Comparison of ENCODE assay signal across 9 mouse cellular contexts in genomic region chr12:25415232-25415631, GRCm38 (mm10).
DNase-seq lines count a peak whose midpoint lies in the region; ATAC-seq and TF ChIP-seq lines count a peak whose summit lies in the region.
"Had no signal": no experiment of that assay in that cellular context is flagged by ENCODE, and none has a peak within 500 bp of the region (broad histone marks: within the 10 kb centered on the region; RNA-seq: fewer than 3 reads in every experiment).

No protein-coding gene starts in this region.

- no peak overlapping the region for H3K9ac ChIP-seq in midbrain, postnatal 0 days (replicated peaks; ENCODE audit: low read length, poor library complexity, severe bottlenecking)

- WGBS in bone marrow, adult 2 months: 44% methylated on average over 2 of the region's 2 CpGs
- WGBS in kidney, adult 2 months: 32% methylated on average over 2 of the region's 2 CpGs
- 44% methylated on average over 2 of the region's 2 CpGs for WGBS in midbrain, postnatal 0 days
- 57% methylated on average over 2 of the region's 2 CpGs for WGBS in cerebellum, adult 2 months

- peaks cover 1% of the 10 kb centered on the region; the same call in 1 of the 2 replicates for H3K4me1 ChIP-seq in bone marrow, adult 2 months (ENCODE audit: control insufficient read depth, insufficient read depth, low read length)
- 0 out of 2 replicates have a peak, but pooled peaks cover 2% of the 10 kb centered on the region for H3K4me1 ChIP-seq in kidney, adult 2 months (ENCODE audit: control insufficient read depth, insufficient read depth, low read length)
- peaks cover 6% of the 10 kb centered on the region; the same call in 1 of the 2 replicates for H3K4me1 ChIP-seq in midbrain, postnatal 0 days (ENCODE audit: insufficient read depth, low read length)
- H3K4me1 ChIP-seq in cerebellum, adult 2 months (ENCODE audit: control insufficient read depth, insufficient read depth, low read length): no peaks in the 10 kb centered on the region

- H3K27me3 ChIP-seq in kidney, adult 2 months (replicated peaks; ENCODE audit: control insufficient read depth, insufficient read depth, low read length): no peaks in the 10 kb centered on the region
- H3K27me3 ChIP-seq in midbrain, postnatal 0 days (ENCODE audit: insufficient read depth, low read length): no peaks in the 10 kb centered on the region
- no peaks in the 10 kb centered on the region for H3K27me3 ChIP-seq in cerebellum, adult 2 months (ENCODE audit: control insufficient read depth, insufficient read depth, low read length)

- intact Hi-C loops in heart, postnatal 25 days (cut with DNase I): loop anchor here (2.0 kb wide), 1 partner anchor 322 kb away; no protein-coding TSS in a partner anchor

- no peak for ATAC-seq in midbrain, postnatal 0 days (ENCODE audit: low FRiP score)

- no peak overlapping the region for H3K4me2 ChIP-seq in midbrain, postnatal 0 days (ENCODE audit: low read depth, low read length, poor library complexity, severe bottlenecking)

- TF ChIP-seq POLR2A in bone marrow, adult 2 months (IDR thresholded peaks at IDR 0.05; ENCODE audit: borderline replicate concordance, control insufficient read depth, low read depth, low read length): no peak
- TF ChIP-seq POLR2A in kidney, adult 2 months (IDR thresholded peaks at IDR 0.05; ENCODE audit: low read depth, low read length): no peak
- no peak for TF ChIP-seq POLR2A in cerebellum, adult 2 months (IDR thresholded peaks at IDR 0.05; ENCODE audit: borderline replicate concordance, insufficient read depth, low read length)

- peak; percentile 72 for TF ChIP-seq CTCF in bone marrow, adult 2 months (IDR thresholded peaks at IDR 0.05; ENCODE audit: control insufficient read depth, insufficient read depth, low read length)
- peak; percentile 43 for TF ChIP-seq CTCF in kidney, adult 2 months (conservative IDR thresholded peaks at IDR 0.05; ENCODE audit: insufficient read depth, insufficient read length, low read depth, low read length)
- peak; percentile 49 for TF ChIP-seq CTCF in midbrain, postnatal 0 days (IDR thresholded peaks at IDR 0.05)
- no peak for TF ChIP-seq CTCF in cerebellum, adult 2 months (IDR thresholded peaks at IDR 0.05; ENCODE audit: borderline replicate concordance, insufficient read depth, low read depth, low read length)

- H3K36me3 ChIP-seq in kidney, adult 2 months (ENCODE audit: control insufficient read depth, insufficient read depth, low read length): no peaks in the 10 kb centered on the region
- H3K36me3 ChIP-seq in midbrain, postnatal 0 days (ENCODE audit: insufficient read depth, low read length): no peaks in the 10 kb centered on the region

- peak; percentile 85 for DNase-seq in heart, adult 11 months
- DNase-seq in heart, postnatal 25 days (ENCODE audit: low spot score): no peak
- DNase-seq in B cell, adult 2 months: peak; percentile 68 to 75
- peak; percentile 24 for DNase-seq in kidney, adult 2 months
- no peak for DNase-seq in midbrain, postnatal 0 days (ENCODE audit: low spot score)
- DNase-seq in cerebellum, adult 2 months: no peak
- no peak for DNase-seq in right cerebral cortex, postnatal 4 days

- H3K4me3 ChIP-seq in bone marrow, adult 2 months (replicated peaks; ENCODE audit: control insufficient read depth, low read depth, low read length): no peak overlapping the region
- no peak overlapping the region for H3K4me3 ChIP-seq in kidney, adult 2 months (ENCODE audit: insufficient read depth, low read depth, low read length)
- no peak overlapping the region for H3K4me3 ChIP-seq in midbrain, postnatal 0 days (ENCODE audit: low read depth, low read length)
- no peak overlapping the region for H3K4me3 ChIP-seq in cerebellum, adult 2 months (replicated peaks; ENCODE audit: insufficient read depth, low read depth, low read length)
- H3K4me3 ChIP-seq: megakaryocyte, embryonic 14.5 days had no signal

- H3K9me3 ChIP-seq in midbrain, postnatal 0 days (ENCODE audit: low read length): no peaks in the 10 kb centered on the region

- no peak overlapping the region for H3K27ac ChIP-seq in bone marrow, adult 2 months (ENCODE audit: control insufficient read depth, insufficient read depth, low read depth, low read length, poor library complexity)
- H3K27ac ChIP-seq in kidney, adult 2 months (ENCODE audit: insufficient read depth, low read depth, low read length): no peak overlapping the region
- no peak overlapping the region for H3K27ac ChIP-seq in midbrain, postnatal 0 days (ENCODE audit: low read depth, low read length)
- no peak overlapping the region for H3K27ac ChIP-seq in cerebellum, adult 2 months (ENCODE audit: insufficient read depth, low read length)

Comparison
In these comparisons a context has a peak if more than half of its experiments do, and no peak if none do; other contexts are left out.
1. DNase-seq: peak in heart, adult 11 months (single experiment), B cell, adult 2 months (2 of 2) and kidney, adult 2 months (single experiment); none in heart, postnatal 25 days (single experiment), midbrain, postnatal 0 days (single experiment), cerebellum, adult 2 months (0 of 2) and right cerebral cortex, postnatal 4 days (single experiment).